Mouse (Mus musculus): Measurements from ENCODE around the gene 9530077C05Rik. TPM values are rescaled to one million over a fixed set of nuclear protein-coding genes. Genes with fewer than 3 reads are reported as not detected.

9530077C05Rik gene
- polyA plus RNA-seq, 1 experiment from 2014 or later, result 5.9 TPM

DNA sequence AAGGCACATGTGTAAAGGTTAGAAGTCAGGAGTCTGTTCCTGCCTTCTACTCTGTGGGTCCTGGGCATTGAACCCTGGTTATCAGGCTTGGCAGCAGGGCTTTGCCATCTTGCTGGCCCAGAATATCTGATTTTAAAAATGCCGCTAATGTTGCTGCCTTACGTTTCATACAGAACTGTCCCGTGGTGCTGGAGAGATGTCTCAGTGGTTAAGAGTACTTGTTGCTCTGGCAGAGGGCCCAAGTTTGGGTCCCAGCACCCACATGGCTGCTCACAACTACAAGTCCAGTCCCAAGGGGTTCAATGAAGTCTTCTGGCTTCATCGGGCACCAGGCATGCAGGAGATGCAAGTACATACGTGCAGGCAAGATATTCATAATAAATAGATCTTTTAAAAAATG, 54.9 kb downstream of the 9530077C05Rik start:
- 94% methylated on average over 5 of the region's 5 CpGs for WGBS
- H3K9ac ChIP-seq, result no peak overlapping the region

DNA sequence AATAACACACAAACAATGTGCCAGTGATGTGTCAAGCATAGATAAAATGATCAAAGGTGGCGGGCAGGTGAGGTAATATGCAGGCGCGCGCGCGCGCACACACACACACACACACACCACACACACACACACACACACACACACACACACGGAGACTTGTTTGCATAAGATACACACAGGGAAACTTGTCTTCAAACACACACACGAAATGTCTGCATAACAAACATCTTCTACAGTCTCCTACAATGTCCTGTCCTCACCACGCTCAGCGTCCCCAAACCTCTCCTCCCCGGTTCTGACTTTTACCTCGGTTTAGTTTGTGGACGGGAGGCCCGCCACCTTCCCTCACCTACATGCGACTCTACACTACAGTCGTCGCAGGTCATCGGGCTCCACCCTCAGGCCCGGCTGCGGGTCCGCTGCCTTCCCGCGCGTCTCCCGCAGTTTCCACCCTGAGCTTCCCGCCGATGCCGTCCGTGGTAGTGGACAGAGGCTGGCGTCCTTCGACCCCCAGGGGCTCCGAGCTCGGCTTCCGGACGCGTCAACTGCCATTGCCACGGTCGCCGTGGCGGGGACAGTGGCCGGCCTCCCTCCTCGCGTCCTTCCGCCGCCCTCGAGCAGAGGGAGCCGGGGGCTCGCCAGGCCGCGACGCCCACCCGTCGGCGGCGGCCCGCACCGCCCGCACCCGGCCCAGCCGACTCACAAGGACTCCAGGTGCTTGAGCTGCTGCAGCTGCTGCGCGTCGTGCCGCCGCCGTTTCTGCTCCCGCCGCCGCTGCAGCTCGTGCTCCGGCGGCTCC, 56.3 kb downstream of the 9530077C05Rik start:
- H3K27me3 ChIP-seq, result no peaks in the 10 kb centered on the region
- 1% methylated on average over 66 of the region's 73 CpGs for WGBS
- peaks cover 6% of the 10 kb centered on the region; the same call in 1 of the 2 replicates for H3K36me3 ChIP-seq
- ATAC-seq (ENCODE audit: borderline replicate concordance, extremely low read depth, low FRiP score, low TSS enrichment), result peak; percentile 76
- H3K9me3 ChIP-seq, result no peaks in the 10 kb centered on the region
- peak overlapping the region; percentile 90 for H3K9ac ChIP-seq
- peak overlapping the region; percentile 92 for H3K27ac ChIP-seq
- H3K4me2 ChIP-seq, result peak overlapping the region; percentile 65
- H3K4me1 ChIP-seq, result peaks cover 6% of the 10 kb centered on the region; the same call in 1 of the 2 replicates
- H3K4me3 ChIP-seq, result peak overlapping the region; percentile 88

More for the DNA sequence above, 54.9 kb downstream of the 9530077C05Rik start:
- no peak for ATAC-seq (ENCODE audit: borderline replicate concordance, extremely low read depth, low FRiP score, low TSS enrichment)
- Histone ChIP-seq H3K9me3 (no peaks in the 10 kb centered on the region), H3K4me1 (peaks cover 6% of the 10 kb centered on the region; the same call in 1 of the 2 replicates), H3K4me3 (no peak overlapping the region), H3K27me3 (no peaks in the 10 kb centered on the region), H3K36me3 (peaks cover 6% of the 10 kb centered on the region; the same call in 1 of the 2 replicates), H3K4me2 (no peak overlapping the region), H3K27ac (no peak overlapping the region)

DNA sequence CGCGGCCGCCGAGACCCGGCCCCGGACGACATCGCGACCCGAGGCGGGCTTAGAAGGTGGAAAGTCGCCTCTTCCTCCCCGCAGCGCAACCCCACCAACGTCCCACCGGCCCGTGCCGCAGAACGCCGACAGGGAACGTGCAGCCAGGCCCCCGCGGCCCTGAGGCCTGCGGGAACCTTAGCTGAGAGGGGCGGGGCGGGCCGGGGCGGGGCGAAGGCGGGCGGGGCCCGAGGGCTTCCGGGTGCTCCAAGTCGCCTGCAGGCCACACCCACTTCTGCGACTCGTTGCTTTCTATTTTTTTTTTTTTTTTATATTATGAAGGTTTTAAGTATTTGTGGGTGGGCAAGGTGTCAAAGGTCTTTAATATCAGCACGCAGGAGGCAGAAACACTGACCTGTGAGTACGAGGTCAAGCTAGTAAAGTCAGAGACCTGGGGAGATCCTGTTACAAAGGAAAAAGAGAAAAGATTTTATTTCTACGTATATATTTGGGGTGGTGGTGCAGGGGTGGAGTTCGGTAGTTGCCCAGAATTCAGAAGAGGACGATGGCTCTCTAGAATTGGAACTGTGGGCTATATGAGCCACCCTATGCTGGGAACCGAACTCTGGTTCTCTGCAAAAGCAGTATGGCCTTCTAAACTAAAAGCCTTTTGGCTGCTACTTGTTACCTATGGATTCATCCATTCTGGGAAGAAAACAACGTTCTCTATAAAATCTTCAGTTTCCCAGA, 57.0 kb downstream of the 9530077C05Rik start:
- H3K9me3 ChIP-seq, result no peaks in the 10 kb centered on the region
- WGBS, result 3% methylated on average over 43 of the region's 43 CpGs

DNA sequence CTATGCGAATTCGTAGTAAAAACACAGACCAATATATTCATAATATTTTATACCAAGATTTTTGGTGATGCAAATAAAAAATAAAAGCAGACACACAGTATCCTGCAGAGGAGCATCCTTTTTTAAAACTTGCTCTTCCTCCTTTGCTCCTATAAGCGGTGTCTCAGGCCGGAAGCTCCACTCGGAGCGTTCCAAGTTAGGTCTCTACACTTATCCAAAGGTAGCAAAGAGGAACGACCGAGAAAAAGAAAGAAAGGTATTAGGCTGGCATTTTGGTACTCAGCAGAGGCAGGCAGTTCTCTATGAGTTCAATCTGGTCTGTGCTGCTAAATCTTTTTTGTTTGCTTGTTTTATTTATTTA, 57.6 kb downstream of the 9530077C05Rik start:
- H3K4me1 ChIP-seq, result peaks cover 6% of the 10 kb centered on the region; the same call in 1 of the 2 replicates
- H3K27ac ChIP-seq, result no peak overlapping the region
- ATAC-seq (ENCODE audit: borderline replicate concordance, extremely low read depth, low FRiP score, low TSS enrichment), result no peak
- WGBS, result 73% methylated on average over 8 of the region's 8 CpGs
- H3K9ac ChIP-seq, result no peak overlapping the region
- H3K4me3 ChIP-seq, result no peak overlapping the region
- peak overlapping the region; percentile 65; the same call in 1 of the 2 replicates for H3K4me2 ChIP-seq
- no peaks in the 10 kb centered on the region for H3K9me3 ChIP-seq
- H3K36me3 ChIP-seq, result peaks cover 6% of the 10 kb centered on the region; the same call in 1 of the 2 replicates
- H3K27me3 ChIP-seq, result no peaks in the 10 kb centered on the region

More for the DNA sequence above, 57.0 kb downstream of the 9530077C05Rik start:
- peak overlapping the region; percentile 88 for H3K4me3 ChIP-seq
- H3K4me1 ChIP-seq, result peaks cover 6% of the 10 kb centered on the region; the same call in 1 of the 2 replicates
- peak overlapping the region; percentile 92 for H3K27ac ChIP-seq
- H3K4me2 ChIP-seq, result peak overlapping the region; percentile 65
- ATAC-seq (ENCODE audit: borderline replicate concordance, extremely low read depth, low FRiP score, low TSS enrichment), result peak; percentile 91
- peak overlapping the region; percentile 90 for H3K9ac ChIP-seq
- H3K27me3 ChIP-seq, result no peaks in the 10 kb centered on the region
- H3K36me3 ChIP-seq, result peaks cover 6% of the 10 kb centered on the region; the same call in 1 of the 2 replicates

DNA sequence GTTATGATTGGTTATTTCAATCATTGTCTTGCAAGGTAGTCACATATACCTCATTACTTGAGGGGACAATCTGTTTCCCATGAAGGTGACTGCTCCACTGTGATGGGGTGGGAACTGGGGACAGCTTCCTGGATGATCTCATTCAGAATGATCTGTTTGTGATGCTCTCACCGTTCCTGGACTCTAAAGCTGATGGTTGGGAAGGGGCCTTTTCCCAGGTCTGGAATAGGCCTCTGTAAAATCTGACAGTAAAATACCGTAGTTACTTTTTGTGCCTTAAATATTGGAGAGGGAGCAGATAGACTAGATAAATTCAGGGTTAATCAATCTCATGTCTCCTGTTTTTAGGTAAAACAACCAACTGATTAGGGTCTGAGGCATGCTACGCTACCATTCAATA, 58.3 kb downstream of the 9530077C05Rik start, which contains the start of gene Rp9:
TSS of gene Rp9 (minus strand) at position 101 of the 400 bp plus-strand sequence.
- Histone ChIP-seq H3K27ac (0 out of 2 replicates have a peak within 1 kb of the TSS, but pooled peaks have one; percentile 29), H3K27me3 (no peaks in the 10 kb centered on the region), H3K4me3 (peak within 1 kb of the TSS; percentile 88), H3K4me1 (peaks cover 6% of the 10 kb centered on the region; the same call in 1 of the 2 replicates), H3K4me2 (peak within 1 kb of the TSS; percentile 65), H3K9ac (peak within 1 kb of the TSS; percentile 22; the same call in 1 of the 2 replicates), H3K36me3 (peaks cover 6% of the 10 kb centered on the region; the same call in 1 of the 2 replicates), H3K9me3 (no peaks in the 10 kb centered on the region)
- 84% methylated on average over 3 of the region's 3 CpGs for WGBS
- no peak for ATAC-seq (ENCODE audit: borderline replicate concordance, extremely low read depth, low FRiP score, low TSS enrichment)

DNA sequence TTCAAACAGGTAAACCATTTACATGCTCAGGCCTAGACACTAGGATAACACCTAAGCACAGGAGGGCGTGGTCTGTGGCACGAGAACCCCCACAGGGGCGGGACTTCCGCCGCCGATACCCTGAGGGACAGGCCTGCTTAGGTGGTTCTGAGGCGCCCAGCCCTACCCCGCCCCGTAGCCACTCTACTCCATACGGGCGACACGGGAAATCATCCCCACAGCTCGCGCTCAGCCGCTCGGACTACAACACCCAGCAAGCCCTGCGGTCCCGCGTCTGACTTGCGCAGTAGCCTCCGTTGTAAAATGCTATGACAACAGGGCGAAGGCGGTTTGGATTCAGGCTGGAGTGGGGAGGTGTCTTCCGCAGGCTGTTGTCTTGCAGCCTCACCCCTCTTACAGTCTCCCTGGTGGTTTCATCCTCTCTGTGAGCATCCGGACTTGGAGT, 64.1 kb downstream of the 9530077C05Rik start, which contains the start of gene Bbs9:
TSS of gene Bbs9 (plus strand) at position 292 of the 445 bp plus-strand sequence.
- Histone ChIP-seq H3K4me2 (peak within 1 kb of the TSS; percentile 79), H3K27ac (peak within 1 kb of the TSS; percentile 52; the same call in 1 of the 2 replicates), H3K4me1 (peaks cover 3% of the 10 kb centered on the region), H3K36me3 (no peaks in the 10 kb centered on the region), H3K9ac (peak within 1 kb of the TSS; percentile 56), H3K27me3 (no peaks in the 10 kb centered on the region), H3K9me3 (no peaks in the 10 kb centered on the region), H3K4me3 (peak within 1 kb of the TSS; percentile 57)
- under 1% methylated on average over 25 of the region's 25 CpGs for WGBS
- ATAC-seq (ENCODE audit: borderline replicate concordance, extremely low read depth, low FRiP score, low TSS enrichment), result peak; percentile 99

DNA sequence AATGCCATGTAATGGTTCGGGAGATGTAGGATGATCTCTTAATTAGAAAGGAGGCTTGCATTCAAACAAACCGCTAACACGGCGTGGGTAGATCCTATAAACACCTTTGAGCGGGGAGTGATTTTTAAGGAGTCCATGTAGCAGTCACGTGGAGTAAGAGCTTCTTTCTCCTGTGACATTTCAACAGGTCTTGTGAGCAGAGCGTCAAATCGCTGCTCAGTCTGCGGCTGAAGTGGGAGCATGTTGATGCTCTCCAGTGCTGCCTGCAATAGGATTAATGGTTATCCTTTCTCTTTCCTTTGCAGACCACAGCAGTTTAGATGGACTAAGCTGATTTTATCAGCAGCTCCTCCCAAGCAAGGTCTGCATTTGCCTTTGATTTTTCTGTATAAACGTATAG, 65.0 kb downstream of the 9530077C05Rik start:
- peak; percentile 1; the same call in 1 of the 2 replicates for ATAC-seq (ENCODE audit: borderline replicate concordance, extremely low read depth, low FRiP score, low TSS enrichment)

DNA sequence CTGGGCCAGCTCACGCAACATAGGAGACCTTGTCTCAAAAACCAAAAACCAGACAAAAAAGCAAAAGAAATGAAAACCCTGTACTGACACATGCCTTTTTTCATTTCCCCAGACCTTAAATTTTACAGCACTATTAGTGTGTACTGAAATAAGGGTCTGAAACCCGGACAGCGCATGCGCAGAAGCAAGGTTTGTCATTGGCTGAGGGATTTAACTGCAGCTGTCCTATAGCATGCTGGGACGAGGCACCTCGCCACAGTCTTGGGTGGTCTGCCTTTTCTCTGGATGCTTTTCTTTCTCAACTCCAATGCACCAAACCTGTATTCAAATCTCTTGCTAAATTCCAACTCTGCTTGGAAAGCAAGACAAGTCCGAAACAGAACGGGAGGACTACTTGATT, 67.6 kb downstream of the 9530077C05Rik start:
- H3K4me2 ChIP-seq, result no peak overlapping the region
- no peak overlapping the region for H3K4me3 ChIP-seq
- no peak overlapping the region for H3K27ac ChIP-seq
- no peak for ATAC-seq (ENCODE audit: borderline replicate concordance, extremely low read depth, low FRiP score, low TSS enrichment)
- H3K4me1 ChIP-seq, result peaks cover 3% of the 10 kb centered on the region
- H3K36me3 ChIP-seq, result no peaks in the 10 kb centered on the region
- no peak overlapping the region for H3K9ac ChIP-seq
- no peaks in the 10 kb centered on the region for H3K9me3 ChIP-seq
- 91% methylated on average over 8 of the region's 8 CpGs for WGBS
- H3K27me3 ChIP-seq, result no peaks in the 10 kb centered on the region

More for the DNA sequence above, 65.0 kb downstream of the 9530077C05Rik start:
- H3K27ac ChIP-seq, result no peak overlapping the region
- 4% methylated on average over 10 of the region's 10 CpGs for WGBS
- H3K27me3 ChIP-seq, result no peaks in the 10 kb centered on the region
- H3K4me1 ChIP-seq, result peaks cover 3% of the 10 kb centered on the region
- peak overlapping the region; percentile 56 for H3K9ac ChIP-seq
- peak overlapping the region; percentile 79 for H3K4me2 ChIP-seq
- H3K9me3 ChIP-seq, result no peaks in the 10 kb centered on the region
- no peaks in the 10 kb centered on the region for H3K36me3 ChIP-seq
- H3K4me3 ChIP-seq, result peak overlapping the region; percentile 57

DNA sequence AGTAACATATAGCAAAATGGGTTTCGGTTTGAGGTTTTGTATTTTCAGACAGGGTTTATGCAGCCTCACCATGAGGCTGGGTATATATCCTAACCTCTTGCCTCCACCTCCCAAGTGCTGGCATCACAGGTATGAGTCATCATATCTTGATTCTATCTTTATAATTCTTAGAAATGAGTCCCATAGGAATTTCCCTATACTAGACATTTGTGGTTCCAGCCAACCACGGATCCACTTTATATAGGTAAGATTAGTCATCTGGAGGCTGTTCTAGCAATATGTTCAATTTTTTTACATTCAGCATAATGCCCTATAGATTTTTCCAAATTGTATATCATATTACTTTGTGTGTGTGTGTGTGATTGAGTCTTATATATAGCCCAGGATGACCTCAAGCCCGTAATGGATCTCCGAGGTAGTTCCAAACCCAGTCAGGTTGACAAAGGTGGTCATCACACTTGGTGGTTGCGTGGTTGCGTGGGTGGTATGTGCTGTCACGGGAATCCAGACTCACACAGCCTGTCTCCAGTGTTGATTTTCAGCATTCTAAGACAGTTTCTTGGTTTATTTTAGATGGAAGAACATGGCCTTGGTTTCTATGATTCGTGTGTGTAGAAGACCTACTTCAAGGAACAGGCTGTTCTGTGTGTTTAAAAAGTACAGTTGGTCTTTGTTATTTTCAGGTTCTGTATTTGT, 72.7 kb downstream of the 9530077C05Rik start:
- WGBS, result 89% methylated on average over 8 of the region's 8 CpGs
- no peaks in the 10 kb centered on the region for H3K27me3 ChIP-seq
- no peak overlapping the region for H3K27ac ChIP-seq
- H3K9ac ChIP-seq, result no peak overlapping the region
- no peak overlapping the region for H3K4me2 ChIP-seq
- H3K36me3 ChIP-seq, result no peaks in the 10 kb centered on the region
- no peaks in the 10 kb centered on the region for H3K4me1 ChIP-seq
- no peaks in the 10 kb centered on the region for H3K9me3 ChIP-seq
- no peak overlapping the region for H3K4me3 ChIP-seq
- no peak for ATAC-seq (ENCODE audit: borderline replicate concordance, extremely low read depth, low FRiP score, low TSS enrichment)

DNA sequence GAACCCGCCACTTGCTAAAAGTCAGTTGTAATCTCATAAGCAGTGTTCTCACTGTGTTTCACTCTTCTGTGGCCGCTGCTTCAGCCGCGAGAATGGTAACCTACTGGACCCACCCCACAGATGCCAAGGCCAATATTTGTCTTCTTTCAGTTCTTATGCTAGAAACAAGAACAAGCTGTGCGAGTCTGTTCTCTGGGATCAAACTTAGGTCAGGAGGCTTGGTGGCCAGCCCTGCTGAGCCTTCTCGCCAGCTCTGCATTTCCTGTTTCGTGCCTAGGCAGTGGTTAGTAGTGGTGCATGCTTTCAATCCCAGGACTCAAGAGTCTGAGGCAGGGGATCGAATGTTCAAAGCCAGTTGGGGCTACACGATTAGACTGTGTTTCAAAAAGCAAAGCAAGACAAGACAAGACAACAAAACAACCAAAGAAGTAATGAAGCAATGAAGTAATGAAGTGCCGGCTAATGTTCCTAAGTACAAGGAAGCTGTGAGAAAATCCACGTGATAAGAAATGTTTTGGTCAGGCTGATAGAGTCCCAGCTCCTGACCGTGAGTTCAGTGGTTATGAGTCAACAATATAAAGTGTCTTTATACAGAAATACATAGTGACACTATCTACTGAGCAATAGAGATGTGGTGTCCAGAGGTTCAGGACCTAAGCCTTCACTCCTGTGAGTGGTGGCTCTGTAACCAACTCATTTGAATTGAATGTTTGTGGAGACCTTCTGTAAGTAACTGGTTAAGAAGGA, 73.4 kb downstream of the 9530077C05Rik start:
- H3K9me3 ChIP-seq, result no peaks in the 10 kb centered on the region
- H3K4me1 ChIP-seq, result no peaks in the 10 kb centered on the region
- H3K27me3 ChIP-seq, result no peaks in the 10 kb centered on the region
- H3K4me3 ChIP-seq, result no peak overlapping the region
- H3K36me3 ChIP-seq, result no peaks in the 10 kb centered on the region
- no peak overlapping the region for H3K4me2 ChIP-seq
- H3K27ac ChIP-seq, result no peak overlapping the region
- H3K9ac ChIP-seq, result no peak overlapping the region
- ATAC-seq (ENCODE audit: borderline replicate concordance, extremely low read depth, low FRiP score, low TSS enrichment), result no peak
- 68% methylated on average over 12 of the region's 12 CpGs for WGBS
